Mouse (Mus musculus) duodenum, adult 2 months (tissue): Measurements from ENCODE around the gene 4931408C20Rik. TPM values are rescaled to one million over a fixed set of nuclear protein-coding genes. Genes with fewer than 3 reads are reported as not detected.

Source experiments
- polyA plus RNA-seq: library from polyadenylated mRNA; depleted of rRNA; stranded (reverse); fragments of >200 nt; gene quantifications from 2 replicates; pipeline ENCODE4 v1.2.3, GENCODE M21; 2012; ENCODE audit warnings: low replicate concordance; rRNA removed

Gene 4931408C20Rik
- polyA plus RNA-seq = not detected in 2 replicates

DNA sequence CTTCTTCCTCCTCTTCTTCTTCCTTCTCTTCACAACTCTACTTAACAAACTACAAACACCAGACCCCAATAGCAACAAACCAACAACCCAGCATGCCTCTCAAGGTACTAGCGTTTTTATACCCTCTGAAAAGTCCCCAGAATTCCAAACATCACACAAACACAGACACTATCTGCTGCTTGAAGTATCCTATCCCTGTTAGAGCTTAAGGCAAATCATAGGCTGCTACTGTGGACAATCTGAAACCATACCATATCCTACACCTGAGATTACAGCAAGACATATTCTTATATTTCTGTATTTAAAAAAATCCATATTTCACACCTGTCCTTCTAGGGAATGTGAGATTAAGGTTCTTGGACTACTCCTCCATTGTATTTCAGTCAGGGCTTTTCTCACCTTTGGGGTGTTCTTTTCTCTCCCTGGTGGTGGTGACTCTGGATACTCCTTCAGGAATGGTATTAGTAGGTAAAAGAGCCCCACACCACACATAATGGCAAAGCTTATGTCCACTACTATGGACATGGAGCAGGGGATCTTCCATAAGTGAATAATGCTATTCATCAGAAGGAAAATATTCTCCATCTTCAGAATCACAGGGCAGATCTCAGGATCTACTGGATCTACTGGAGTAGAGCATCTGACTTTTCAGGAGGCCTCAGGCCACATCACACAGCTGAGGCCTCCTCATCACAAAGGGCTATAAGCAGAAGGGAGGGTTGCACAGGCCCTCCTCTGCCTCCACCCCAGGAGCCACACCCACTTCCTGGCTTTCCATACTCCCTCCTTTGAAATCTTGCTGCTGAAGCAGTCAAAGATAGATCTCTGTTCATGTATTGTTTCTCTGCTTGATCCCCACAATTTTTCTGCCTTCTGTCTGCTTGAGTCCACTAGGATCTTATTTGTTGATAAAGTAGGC, at the start of gene 4931408C20Rik:
TSS of gene 4931408C20Rik (minus strand) at position 619 of the 919 bp plus-strand sequence.

